Mouse (Mus musculus) brain, embryonic 14.5 days (tissue): ENCODE results near the gene Foxred1. TPM values are rescaled to one million over a fixed set of nuclear protein-coding genes. Genes with fewer than 3 reads are reported as not detected.

ENCODE experiments used
- DNase-seq: peaks from one replicate; pipeline ENCODE4 v3.0.0-alpha.2; 2011; ENCODE audit warnings: low read depth
- CTCF ChIP-seq: fragments of 200-500 bp; IDR thresholded peaks from 2 replicates; pipeline ENCODE4 v1.5.1; 2012; ENCODE audit warnings: inconsistent platforms, mild to moderate bottlenecking, moderate library complexity, borderline replicate concordance; ENCODE audit not compliant: insufficient read depth, insufficient read length; ENCODE audit errors: extremely low read depth
- POLR2A ChIP-seq: fragments of 200-500 bp; IDR thresholded peaks from 2 replicates; pipeline ENCODE4 v1.6.1; 2012; ENCODE audit warnings: mild to moderate bottlenecking, inconsistent platforms, borderline replicate concordance; ENCODE audit not compliant: poor library complexity, insufficient read depth, insufficient read length, severe bottlenecking; ENCODE audit errors: extremely low read depth
- polyA plus RNA-seq: library from polyadenylated mRNA; depleted of rRNA; stranded (reverse); fragments of >200 nt; gene quantifications from 2 replicates; pipeline ENCODE4 v1.2.3, GENCODE M21; 2012; rRNA removed

Foxred1 gene
- 48.1 and 63.1 TPM in 2 replicates for polyA plus RNA-seq

- TF ChIP-seq CTCF (no peak), POLR2A (peak; percentile 72)
- peak; percentile 100 for DNase-seq
These were observed at the start of gene Foxred1 for GRCm38 (mm10) chr9:35210542-35211474. Foxred1 (minus strand) TSS chr9:35211055.

DNA sequence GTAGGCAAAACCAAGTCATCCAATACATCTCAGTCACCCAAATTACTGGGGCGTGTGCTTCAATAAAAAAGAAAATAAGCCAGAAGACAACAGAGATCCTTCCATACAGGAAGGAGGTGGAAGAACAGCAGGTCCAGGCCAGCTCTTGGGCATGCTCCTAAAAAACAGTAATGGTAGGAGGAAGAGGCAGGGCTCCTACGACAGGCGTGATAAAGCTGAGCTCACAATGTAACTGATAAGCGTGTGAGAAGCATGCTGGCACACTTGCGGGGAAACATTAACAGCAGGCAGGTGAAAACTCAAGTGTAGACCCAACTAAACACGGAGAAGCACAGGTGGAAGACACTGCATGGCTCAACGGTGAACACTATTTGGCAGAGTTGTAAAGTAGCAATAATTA, 46.5 kb upstream of the Foxred1 start:
- DNase-seq: no peak
- no peak for TF ChIP-seq POLR2A
- no peak for TF ChIP-seq CTCF

DNA sequence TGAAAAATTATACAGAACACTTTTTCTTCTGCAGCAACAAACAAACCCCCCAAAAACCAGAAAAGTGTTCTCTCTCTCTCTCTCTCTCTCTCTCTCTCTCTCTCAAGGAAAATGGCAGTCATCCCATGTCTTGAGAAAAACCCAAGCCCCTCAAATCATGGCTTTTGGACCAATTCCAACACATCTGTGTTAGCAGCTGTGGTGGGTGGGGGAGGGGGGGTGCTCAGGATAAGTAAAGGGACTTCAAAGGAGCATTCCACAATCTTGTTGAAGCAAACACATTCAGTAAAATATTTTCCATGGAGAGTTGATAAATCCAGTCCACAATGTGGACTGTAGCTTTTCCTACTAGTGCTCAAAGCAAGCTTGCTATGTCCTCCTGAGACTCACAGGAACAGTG, 38.6 kb upstream of the Foxred1 start:
- TF ChIP-seq CTCF (no peak), POLR2A (no peak)
- peak; percentile 70 for DNase-seq

DNA sequence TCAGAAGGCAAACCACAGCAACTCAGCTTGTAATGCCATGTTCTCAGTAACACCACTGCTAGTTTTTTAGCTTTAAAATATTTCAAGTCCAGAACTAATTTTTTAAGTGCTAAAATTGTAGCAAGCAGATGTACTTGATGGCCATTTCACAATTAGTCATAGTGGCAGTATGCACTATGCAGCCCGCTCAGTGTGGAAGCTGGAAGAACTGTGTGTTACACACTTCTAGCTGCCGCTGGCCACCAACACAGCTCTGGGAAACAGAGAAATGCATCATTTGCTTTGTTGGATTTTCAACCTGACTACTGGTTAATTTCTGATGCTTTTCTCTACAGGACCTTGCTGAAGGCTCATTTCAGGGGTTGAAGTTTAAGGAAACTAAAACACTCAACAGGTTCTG, 36.5 kb upstream of the Foxred1 start:
- no peak for DNase-seq
- TF ChIP-seq POLR2A: no peak
- no peak for TF ChIP-seq CTCF

- TF ChIP-seq POLR2A: no peak
- no peak for TF ChIP-seq CTCF
- DNase-seq: no peak
These were observed 28.9 kb upstream of the Foxred1 start for GRCm38 (mm10) chr9:35239734-35240133.

DNA sequence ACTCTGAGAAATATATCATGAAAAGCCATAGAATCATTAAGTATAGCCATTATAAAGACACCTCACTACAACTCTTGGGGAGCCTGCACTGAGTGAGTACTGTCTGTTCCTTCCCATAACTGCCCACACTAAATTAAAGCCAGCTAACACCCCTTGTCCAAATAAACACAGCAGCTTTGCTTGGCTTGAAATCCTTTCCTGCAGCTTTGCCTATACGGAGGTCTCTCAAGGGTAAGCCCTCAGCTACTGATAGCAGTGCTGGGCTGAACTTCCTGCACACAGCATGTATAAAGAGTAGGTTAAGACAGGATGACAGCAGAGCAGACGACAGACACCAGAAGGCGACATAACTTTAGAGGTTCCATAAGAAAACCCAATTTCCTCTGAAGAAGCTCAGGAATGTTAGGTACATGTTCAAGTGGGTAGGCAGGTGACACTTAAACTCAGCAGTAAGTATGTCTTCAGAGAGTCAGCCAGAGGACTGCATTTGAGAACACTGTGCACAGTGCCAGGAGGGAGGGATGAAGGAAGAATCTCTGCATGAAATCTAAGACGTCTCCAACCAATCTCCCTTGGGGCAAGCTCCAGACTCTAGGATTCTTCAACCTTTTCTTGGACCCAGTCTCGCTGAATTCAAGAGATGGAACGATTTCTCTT, 28.2 kb upstream of the Foxred1 start:
- DNase-seq: peak; percentile 7
- TF ChIP-seq CTCF (no peak), POLR2A (no peak)

DNA sequence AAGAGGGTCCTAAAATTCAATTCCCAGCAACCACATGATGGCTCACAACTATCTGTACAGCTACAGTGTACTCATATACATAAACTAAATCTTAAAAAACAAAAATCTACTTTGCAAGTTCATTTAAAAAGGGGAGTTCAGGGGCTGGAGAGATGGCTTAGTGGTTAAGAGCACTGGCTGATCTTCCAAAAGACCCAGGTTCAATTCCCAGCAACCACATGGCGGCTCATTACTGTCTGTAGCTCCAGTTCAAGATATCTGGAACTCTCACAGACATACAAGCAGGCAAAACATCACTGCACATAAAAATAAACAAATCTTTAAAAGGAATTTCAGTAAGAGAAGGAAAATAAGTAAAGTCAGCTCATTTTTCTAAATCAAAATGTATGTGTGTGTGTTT, 27.5 kb upstream of the Foxred1 start:
- DNase-seq: no peak
- TF ChIP-seq CTCF (no peak), POLR2A (no peak)

GRCm38 (mm10) chr9:35235996-35236395, 25.1 kb upstream of the Foxred1 start:
- peak; percentile 20 for DNase-seq
- TF ChIP-seq CTCF (no peak), POLR2A (no peak)

GRCm38 (mm10) chr9:35228671-35229070, 17.8 kb upstream of the Foxred1 start:
- DNase-seq: no peak
- no peak for TF ChIP-seq POLR2A
- no peak for TF ChIP-seq CTCF

- TF ChIP-seq CTCF: no peak
- TF ChIP-seq POLR2A: no peak
- DNase-seq: no peak
These were observed 12.6 kb upstream of the Foxred1 start for GRCm38 (mm10) chr9:35223466-35223865.

DNA sequence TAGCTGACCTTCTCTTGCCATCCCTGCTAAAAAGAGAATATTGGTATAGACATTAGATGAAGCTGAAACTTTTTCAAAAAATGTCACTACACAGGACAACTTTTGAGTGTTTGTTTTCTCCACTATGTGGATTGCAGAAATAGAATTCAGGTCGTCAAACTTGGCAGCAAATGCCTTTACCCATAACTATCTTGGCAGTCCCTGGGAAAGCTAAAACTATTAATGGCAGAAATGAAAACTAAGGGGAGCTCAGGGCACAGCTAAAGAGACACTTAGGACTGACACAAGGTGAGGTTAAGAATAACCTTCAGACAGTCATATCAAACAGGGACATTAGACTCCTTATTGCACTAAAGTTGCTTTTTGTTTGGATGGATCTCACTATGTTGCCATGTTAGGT, 7.1 kb upstream of the Foxred1 start:
- no peak for DNase-seq
- no peak for TF ChIP-seq CTCF
- no peak for TF ChIP-seq POLR2A

DNA sequence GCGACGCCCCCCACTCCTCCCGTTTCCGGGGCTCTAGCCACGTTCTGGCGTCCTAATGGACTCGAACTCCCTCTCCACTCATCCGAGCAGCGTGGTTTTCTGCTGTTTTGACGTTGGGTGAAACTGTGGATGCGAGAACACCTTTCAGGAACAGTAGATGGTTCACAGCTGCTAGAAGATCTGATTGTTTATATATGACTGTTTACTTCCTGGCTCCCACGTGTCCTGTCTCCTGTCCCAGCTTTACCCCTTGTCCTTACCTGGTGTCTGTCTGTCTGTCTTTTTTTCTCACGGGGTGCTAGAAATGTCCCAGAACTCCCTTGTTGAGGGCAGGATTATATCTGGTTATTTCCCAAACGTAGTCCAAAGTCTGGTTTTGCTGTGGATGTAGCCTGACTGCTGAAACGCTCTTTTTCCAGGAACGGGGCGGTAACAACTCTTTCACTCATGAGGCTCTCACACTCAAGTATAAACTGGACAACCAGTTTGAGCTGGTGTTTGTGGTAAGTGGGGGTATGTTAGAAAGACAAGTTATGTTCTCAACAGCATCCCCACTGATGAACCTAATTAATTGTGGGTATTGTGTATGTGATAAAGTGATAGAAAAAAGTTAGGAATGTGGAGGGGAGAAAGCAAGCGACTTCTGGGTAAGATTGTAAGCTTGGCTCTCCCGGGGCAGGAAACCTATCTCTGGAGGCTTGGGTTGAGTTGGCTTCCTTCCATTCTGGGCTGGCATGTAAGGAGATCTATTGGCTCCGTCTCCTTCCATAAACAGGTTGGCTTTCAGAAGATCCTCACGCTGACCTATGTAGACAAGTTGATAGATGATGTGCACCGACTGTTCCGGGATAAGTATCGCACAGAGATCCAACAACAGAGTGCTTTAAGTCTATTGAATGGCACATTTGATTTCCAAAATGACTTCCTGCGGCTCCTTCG, 987 bp upstream of the Foxred1 start:
- DNase-seq: no peak
- TF ChIP-seq POLR2A: no peak
- TF ChIP-seq CTCF: no peak
